Mouse (Mus musculus) myocyte (in vitro differentiated cells): ENCODE data around the gene Atp5c1. TPM values are rescaled to one million over a fixed set of nuclear protein-coding genes. Genes with fewer than 3 reads are reported as not detected.

ENCODE experiments used
- H3K27me3 ChIP-seq: one replicate; pipeline ENCODE4 v1.6.1; 2011; ENCODE audit not compliant: control insufficient read depth, insufficient read depth, insufficient read length
- H3K36me3 ChIP-seq: one replicate; pipeline ENCODE4 v1.6.1; 2011; ENCODE audit not compliant: control insufficient read depth, insufficient read depth
- H3K4me2 ChIP-seq: one replicate; pipeline ENCODE4 v1.6.1; 2011; ENCODE audit warnings: low read depth, control low read depth
- H3K4me3 ChIP-seq: one replicate; pipeline ENCODE4 v1.5.1; 2011; ENCODE audit warnings: mild to moderate bottlenecking, control low read depth, moderate library complexity
- H3K79me2 ChIP-seq: one replicate; pipeline ENCODE4 v1.6.1; 2011; ENCODE audit not compliant: control insufficient read depth, insufficient read depth
- H3ac ChIP-seq: one replicate; pipeline ENCODE4 v1.6.1; 2011; ENCODE audit not compliant: control insufficient read depth, insufficient read length
- CEBPB ChIP-seq: IDR thresholded peaks from 2 replicates; pipeline ENCODE4 v1.6.1; 2011; ENCODE audit warnings: mild to moderate bottlenecking, moderate library complexity; ENCODE audit not compliant: poor library complexity, insufficient read depth, severe bottlenecking
- E2F4 ChIP-seq: IDR thresholded peaks from one replicate; pipeline ENCODE4 v1.6.1; 2011; ENCODE audit warnings: mild to moderate bottlenecking, control low read depth, moderate library complexity; ENCODE audit not compliant: insufficient read depth
- MAX ChIP-seq: IDR thresholded peaks from one replicate; pipeline ENCODE4 v1.6.1; 2011; ENCODE audit warnings: low read depth, mild to moderate bottlenecking, control low read depth
- MYOD1 ChIP-seq, 3 experiments: IDR thresholded peaks; one replicate each; pipeline ENCODE4 v1.6.1; 2011; ENCODE audit warnings: control low read depth in 2 of 3, low read depth in 2 of 3, mild to moderate bottlenecking in 2 of 3, moderate library complexity in 1 of 3; ENCODE audit not compliant: insufficient read length in 2 of 3, control insufficient read depth in 1 of 3
- MYOG ChIP-seq, 3 experiments: IDR thresholded peaks; one replicate each; pipeline ENCODE4 v1.6.1; 2011; ENCODE audit warnings: control low read depth in 2 of 3, low read depth in 2 of 3, mild to moderate bottlenecking in 2 of 3; ENCODE audit not compliant: insufficient read length in 2 of 3, control insufficient read depth in 1 of 3, insufficient read depth in 1 of 3
- POLR2A ChIP-seq: IDR thresholded peaks from one replicate; pipeline ENCODE4 v1.6.1; 2011; ENCODE audit warnings: low read depth, mild to moderate bottlenecking, control low read depth, moderate library complexity; ENCODE audit not compliant: insufficient read length
- POLR2AphosphoS2 ChIP-seq: IDR thresholded peaks from one replicate; pipeline ENCODE4 v1.6.1; 2011; ENCODE audit warnings: low read depth, control low read depth; ENCODE audit not compliant: insufficient read length
- REST ChIP-seq: IDR thresholded peaks from one replicate; pipeline ENCODE4 v1.6.1; 2011; ENCODE audit warnings: mild to moderate bottlenecking, control low read depth, moderate library complexity; ENCODE audit not compliant: insufficient read depth, insufficient read length
- SRF ChIP-seq: IDR thresholded peaks from one replicate; pipeline ENCODE4 v1.6.1; 2011; ENCODE audit warnings: low read depth; ENCODE audit not compliant: control insufficient read depth, insufficient read length
- TCF12 ChIP-seq: IDR thresholded peaks from one replicate; pipeline ENCODE4 v1.6.1; 2011; ENCODE audit warnings: mild to moderate bottlenecking, control low read depth; ENCODE audit not compliant: poor library complexity, insufficient read depth, severe bottlenecking
- TCF3 ChIP-seq: IDR thresholded peaks from one replicate; pipeline ENCODE4 v1.6.1; 2011; ENCODE audit warnings: low read depth, control low read depth; ENCODE audit not compliant: insufficient read length
- USF1 ChIP-seq: IDR thresholded peaks from one replicate; pipeline ENCODE4 v1.6.1; 2011; ENCODE audit warnings: low read depth, mild to moderate bottlenecking, control low read depth, moderate library complexity
- polyA plus RNA-seq: library from polyadenylated mRNA; unstranded; fragments of >200 nt; fragmentation: generic; extraction: Trizol; gene quantifications from one replicate; pipeline ENCODE4 v1.2.1, GENCODE M21; 2012; ENCODE audit warnings: missing spikeins

Atp5c1 gene
- polyA plus RNA-seq, 1 experiment, result 593 TPM

- TF ChIP-seq MYOG (IDR thresholded peaks at IDR 0.05; ENCODE audit: control insufficient read depth in 1 of 3, insufficient read depth in 1 of 3, insufficient read length in 2 of 3, low read depth in 2 of 3) (no peak), USF1 (no peak), MYOD1 (IDR thresholded peaks at IDR 0.05; ENCODE audit: control insufficient read depth in 1 of 3, insufficient read length in 2 of 3, low read depth in 2 of 3) (no peak), CEBPB (no peak), MAX (no peak), TCF3 (no peak), POLR2AphosphoS2 (no peak), REST (no peak), SRF (no peak), POLR2A (no peak), E2F4 (no peak), TCF12 (no peak)
- Histone ChIP-seq H3ac (no peak overlapping the region), H3K36me3 (no peaks in the 10 kb centered on the region), H3K4me3 (no peak overlapping the region), H3K79me2 (peaks cover 13% of the 10 kb centered on the region), H3K4me2 (no peak overlapping the region), H3K27me3 (no peaks in the 10 kb centered on the region)
Observed at GRCm38 (mm10) chr2:10010263-10010909, 69.9 kb downstream of the Atp5c1 start.

GRCm38 (mm10) chr2:10009671-10010254 lies 70.5 kb downstream of the Atp5c1 start:
- Histone ChIP-seq H3K4me3 (no peak overlapping the region), H3K27me3 (no peaks in the 10 kb centered on the region), H3ac (no peak overlapping the region), H3K4me2 (no peak overlapping the region), H3K36me3 (no peaks in the 10 kb centered on the region), H3K79me2 (peaks cover 12% of the 10 kb centered on the region)
- TF ChIP-seq CEBPB (no peak), MYOG (IDR thresholded peaks at IDR 0.05; ENCODE audit: control insufficient read depth in 1 of 3, insufficient read depth in 1 of 3, insufficient read length in 2 of 3, low read depth in 2 of 3) (no peak), TCF3 (no peak), USF1 (no peak), TCF12 (no peak), SRF (no peak), MYOD1 (IDR thresholded peaks at IDR 0.05; ENCODE audit: control insufficient read depth in 1 of 3, insufficient read length in 2 of 3, low read depth in 2 of 3) (no peak), E2F4 (no peak), MAX (no peak)

- no peak overlapping the region for H3K4me3 ChIP-seq
Observed at GRCm38 (mm10) chr2:10008593-10008992, 71.7 kb downstream of the Atp5c1 start.

More at GRCm38 (mm10) chr2:10008593-10008992, 71.7 kb downstream of the Atp5c1 start:
- Histone ChIP-seq H3K27me3 (no peaks in the 10 kb centered on the region), H3ac (no peak overlapping the region), H3K79me2 (peaks cover 7% of the 10 kb centered on the region), H3K36me3 (no peaks in the 10 kb centered on the region), H3K4me2 (no peak overlapping the region)
- TF ChIP-seq POLR2AphosphoS2, result no peak
- no peak for TF ChIP-seq MYOD1 (IDR thresholded peaks at IDR 0.05; ENCODE audit: control insufficient read depth in 1 of 3, insufficient read length in 2 of 3, low read depth in 2 of 3)
- TF ChIP-seq E2F4, result no peak
- TF ChIP-seq MYOG (IDR thresholded peaks at IDR 0.05; ENCODE audit: control insufficient read depth in 1 of 3, insufficient read depth in 1 of 3, insufficient read length in 2 of 3, low read depth in 2 of 3), result no peak
- TF ChIP-seq SRF, result no peak
- no peak for TF ChIP-seq POLR2A

Other genes with a start within 250 kb of the Atp5c1 start
- gene 4930412O13Rik, start 199.3 kb downstream of the Atp5c1 start, polyA plus RNA-seq, result not detected
- not detected for gene 9230102O04Rik, start 191.0 kb downstream of the Atp5c1 start, polyA plus RNA-seq
- 3.7 TPM for gene Gata3, start 190.5 kb downstream of the Atp5c1 start, polyA plus RNA-seq
- 6.6 TPM for gene Taf3, start 31.9 kb downstream of the Atp5c1 start, polyA plus RNA-seq
- gene Kin, start 83 bp upstream of the Atp5c1 start, polyA plus RNA-seq, result 7.2 TPM
- 0.02 TPM for gene Itih2, start 50.9 kb upstream of the Atp5c1 start, polyA plus RNA-seq
- gene Itih5, start 73.1 kb upstream of the Atp5c1 start, polyA plus RNA-seq, result not detected